Mouse (Mus musculus): ENCODE measurements around the gene D10Jhu81e.

DNA sequence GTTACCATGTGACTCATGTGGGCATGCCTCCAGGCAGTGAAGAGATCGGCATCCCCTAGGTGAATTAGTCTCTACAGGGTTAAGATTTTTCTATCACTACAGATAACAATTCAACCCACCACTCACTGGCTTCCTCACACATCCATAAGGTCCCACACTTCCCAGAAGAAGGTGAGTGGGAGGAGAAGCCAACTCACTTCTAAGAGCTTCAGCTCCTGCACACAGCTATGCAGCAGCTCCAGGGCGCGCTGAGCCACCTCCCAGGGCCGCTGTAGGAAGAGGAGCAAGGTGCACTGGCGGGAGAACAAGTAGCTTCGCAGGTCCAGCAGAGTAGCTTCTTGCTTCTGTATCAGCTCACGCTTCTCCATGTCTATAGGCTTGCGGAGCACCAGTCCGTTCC is 44.8 kb upstream of the D10Jhu81e start:
- TF ChIP-seq CTCF (IDR thresholded peaks at IDR 0.05; ENCODE audit: insufficient read depth, low read depth, low read length), result no peak
- no peak for TF ChIP-seq POLR2A (IDR thresholded peaks at IDR 0.05; ENCODE audit: insufficient read depth, low read depth, low read length)
